Mouse (Mus musculus) olfactory bulb, adult 2 months (tissue): ENCODE measurements at regions not wholly inside any gene's neighbourhood (a gene's known extent, or its start where the extent isn't known, plus 50 kb on each side); places are given as distances from the start of the nearest gene placed in this dataset.

Experiments used
- CTCF ChIP-seq: fragments of 200-500 bp; IDR thresholded peaks from 2 replicates; pipeline ENCODE4 v1.5.1; 2012; ENCODE audit warnings: low read depth, mild to moderate bottlenecking, low read length, moderate library complexity; ENCODE audit not compliant: insufficient read depth
- POLR2A ChIP-seq: fragments of 200-500 bp; IDR thresholded peaks from 2 replicates; pipeline ENCODE4 v1.6.1; 2012; ENCODE audit warnings: mild to moderate bottlenecking, low read depth, low read length, moderate library complexity; ENCODE audit not compliant: insufficient read depth

DNA sequence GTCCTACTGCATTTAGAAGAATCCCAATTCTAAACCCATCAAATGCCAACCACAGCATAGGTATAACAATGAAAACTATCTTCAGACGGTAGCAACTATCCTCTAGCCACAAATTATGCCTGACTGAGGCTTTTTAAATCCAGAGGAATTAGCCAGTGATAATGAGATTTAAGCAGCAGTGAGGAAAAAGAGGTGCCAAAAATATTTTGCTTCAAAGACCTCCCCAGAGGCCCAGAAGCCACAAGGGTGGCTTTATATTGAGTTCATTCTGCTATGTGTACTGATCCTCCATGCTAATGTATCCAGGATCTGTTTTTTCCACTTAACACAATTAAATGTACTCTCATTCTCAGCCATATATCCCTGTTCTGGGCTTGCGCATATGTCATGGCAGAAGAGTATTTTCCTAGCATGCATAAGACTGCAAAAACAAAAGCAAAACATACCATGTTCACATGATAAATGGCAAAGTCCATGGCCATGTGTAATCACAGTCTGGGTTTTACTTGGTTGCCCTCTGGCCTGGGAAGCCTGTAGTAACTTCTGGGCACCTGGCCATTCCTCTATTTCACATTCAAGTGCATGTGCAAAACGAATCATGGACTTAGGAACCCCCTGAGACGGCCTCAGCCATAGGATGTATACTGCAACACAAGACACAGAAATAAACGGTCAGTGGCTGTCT is 113.6 kb upstream of the Tsc22d2 start:
- TF ChIP-seq POLR2A (no peak), CTCF (no peak)
